Mouse (Mus musculus): Measurements from ENCODE around the gene Morf4l1.

GRCm38 (mm10) chr9:90056716-90057115 lies 57.9 kb downstream of the Morf4l1 start:
- TF ChIP-seq CTCF (IDR thresholded peaks at IDR 0.05; ENCODE audit: borderline replicate concordance, extremely low read depth, insufficient read depth, insufficient read length) (no peak), POLR2A (IDR thresholded peaks at IDR 0.05; ENCODE audit: borderline replicate concordance, extremely low read depth, insufficient read depth, insufficient read length, poor library complexity, severe bottlenecking) (no peak)
